Mouse (Mus musculus): ENCODE data around the gene Map3k11. TPM values are rescaled to one million over a fixed set of nuclear protein-coding genes. Genes with fewer than 3 reads are reported as not detected.

The Map3k11 gene
- polyA plus RNA-seq, 1 experiment from 2014 or later = 29.9 TPM

DNA sequence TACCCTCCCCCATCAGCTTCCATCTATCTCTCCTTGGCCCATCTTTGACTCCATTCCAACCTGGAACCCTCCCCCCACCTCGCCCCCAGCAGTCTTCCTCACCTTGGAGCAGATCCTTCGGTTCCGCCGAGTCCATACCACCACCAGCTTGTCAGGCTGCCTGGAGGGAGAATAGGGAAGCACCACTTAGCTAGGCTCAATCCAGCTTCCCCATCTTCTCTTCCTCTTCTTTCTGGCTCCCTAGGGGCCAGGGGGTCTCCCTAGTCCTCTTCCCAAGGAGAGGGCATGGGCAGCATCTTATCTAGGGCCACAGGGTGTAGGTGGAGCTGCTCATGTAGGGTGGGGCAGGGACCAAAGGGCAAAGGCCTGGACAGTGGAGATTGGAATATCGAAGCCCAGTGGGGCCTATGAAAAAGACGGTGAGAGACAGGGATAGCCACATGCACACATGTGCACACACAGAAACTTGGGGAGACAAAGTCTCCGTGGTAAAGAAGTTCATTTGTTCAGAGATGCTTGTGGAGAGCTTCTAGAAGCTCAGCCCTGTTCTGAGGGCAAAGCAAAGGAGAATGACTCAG lies 34.4 kb downstream of the Map3k11 start:
- peaks cover 21% of the 10 kb centered on the region for H3K27me3 ChIP-seq (ENCODE audit: low read depth, poor library complexity, severe bottlenecking)
- peaks cover 35% of the 10 kb centered on the region for H3K4me1 ChIP-seq
- no peak for DNase-seq (ENCODE audit: low spot score)
- no peak overlapping the region for H3K27ac ChIP-seq (replicated peaks)
- H3K4me3 ChIP-seq = 0 out of 2 replicates have a peak overlapping the region, but pooled peaks have one; percentile 14
- no peaks in the 10 kb centered on the region for H3K9me3 ChIP-seq (replicated peaks)
- peaks cover 88% of the 10 kb centered on the region for H3K36me3 ChIP-seq
- 90% methylated on average over 7 of the region's 7 CpGs for WGBS

- no peaks in the 10 kb centered on the region for H3K9me3 ChIP-seq (replicated peaks)
- no peak overlapping the region for H3K4me3 ChIP-seq
- no peak for DNase-seq (ENCODE audit: low spot score)
- no peak overlapping the region for H3K27ac ChIP-seq (replicated peaks)
- H3K36me3 ChIP-seq = peaks cover 77% of the 10 kb centered on the region
- H3K4me1 ChIP-seq = peaks cover 44% of the 10 kb centered on the region
- H3K27me3 ChIP-seq (ENCODE audit: low read depth, poor library complexity, severe bottlenecking) = peaks cover 18% of the 10 kb centered on the region
- WGBS = 74% methylated on average over 4 of the region's 4 CpGs
Observed at GRCm38 (mm10) chr19:5723934-5724548, 35.5 kb downstream of the Map3k11 start.

GRCm38 (mm10) chr19:5724549-5724941 lies 36.0 kb downstream of the Map3k11 start:
- Histone ChIP-seq H3K9me3 (replicated peaks) (no peaks in the 10 kb centered on the region), H3K36me3 (peaks cover 72% of the 10 kb centered on the region), H3K27ac (replicated peaks) (peak overlapping the region; percentile 52; the same call in 1 of the 2 replicates), H3K27me3 (ENCODE audit: low read depth, poor library complexity, severe bottlenecking) (peaks cover 18% of the 10 kb centered on the region), H3K4me1 (peaks cover 48% of the 10 kb centered on the region), H3K4me3 (peak overlapping the region; percentile 95)
- DNase-seq (ENCODE audit: low spot score) = no peak
- WGBS = 76% methylated on average over 7 of the region's 7 CpGs

- 84% methylated on average over 12 of the region's 12 CpGs for WGBS
- DNase-seq (ENCODE audit: low spot score) = no peak
- Histone ChIP-seq H3K27me3 (ENCODE audit: low read depth, poor library complexity, severe bottlenecking) (peaks cover 18% of the 10 kb centered on the region), H3K9me3 (replicated peaks) (no peaks in the 10 kb centered on the region), H3K27ac (replicated peaks) (peak overlapping the region; percentile 52; the same call in 1 of the 2 replicates), H3K4me1 (peaks cover 54% of the 10 kb centered on the region), H3K4me3 (peak overlapping the region; percentile 95), H3K36me3 (peaks cover 68% of the 10 kb centered on the region)
Observed at GRCm38 (mm10) chr19:5725029-5725707, 36.6 kb downstream of the Map3k11 start.

GRCm38 (mm10) chr19:5725767-5726515 lies 37.4 kb downstream of the Map3k11 start, which contains the start of gene Ehbp1l1:
Ehbp1l1 (minus strand) TSS chr19:5726317.
- peak within 1 kb of the TSS; percentile 64 for H3K27ac ChIP-seq (replicated peaks)

GRCm38 (mm10) chr19:5726961-5727578 lies 38.5 kb downstream of the Map3k11 start:
- 84% methylated on average over 15 of the region's 15 CpGs for WGBS
- Histone ChIP-seq H3K4me1 (peaks cover 71% of the 10 kb centered on the region), H3K27me3 (ENCODE audit: low read depth, poor library complexity, severe bottlenecking) (peaks cover 18% of the 10 kb centered on the region), H3K9me3 (replicated peaks) (no peaks in the 10 kb centered on the region), H3K36me3 (peaks cover 53% of the 10 kb centered on the region), H3K4me3 (peak overlapping the region; percentile 95), H3K27ac (replicated peaks) (peak overlapping the region; percentile 97; the same call in 1 of the 2 replicates)
- no peak for DNase-seq (ENCODE audit: low spot score)

More at GRCm38 (mm10) chr19:5725767-5726515, 37.4 kb downstream of the Map3k11 start, which contains the start of gene Ehbp1l1:
- Histone ChIP-seq H3K4me3 (peak within 1 kb of the TSS; percentile 95), H3K27me3 (ENCODE audit: low read depth, poor library complexity, severe bottlenecking) (peaks cover 18% of the 10 kb centered on the region), H3K9me3 (replicated peaks) (no peaks in the 10 kb centered on the region), H3K4me1 (peaks cover 62% of the 10 kb centered on the region), H3K36me3 (peaks cover 64% of the 10 kb centered on the region)
- DNase-seq (ENCODE audit: low spot score) = no peak
- WGBS = 12% methylated on average over 49 of the region's 49 CpGs

- Histone ChIP-seq H3K27me3 (ENCODE audit: low read depth, poor library complexity, severe bottlenecking) (peaks cover 18% of the 10 kb centered on the region), H3K36me3 (peaks cover 46% of the 10 kb centered on the region), H3K9me3 (replicated peaks) (no peaks in the 10 kb centered on the region), H3K4me1 (peaks cover 72% of the 10 kb centered on the region), H3K27ac (replicated peaks) (peak overlapping the region; percentile 97), H3K4me3 (peak overlapping the region; percentile 95)
- 6% methylated on average over 14 of the region's 14 CpGs for WGBS
- DNase-seq (ENCODE audit: low spot score) = peak; percentile 86
Observed at GRCm38 (mm10) chr19:5727701-5728100, 39.2 kb downstream of the Map3k11 start.

DNA sequence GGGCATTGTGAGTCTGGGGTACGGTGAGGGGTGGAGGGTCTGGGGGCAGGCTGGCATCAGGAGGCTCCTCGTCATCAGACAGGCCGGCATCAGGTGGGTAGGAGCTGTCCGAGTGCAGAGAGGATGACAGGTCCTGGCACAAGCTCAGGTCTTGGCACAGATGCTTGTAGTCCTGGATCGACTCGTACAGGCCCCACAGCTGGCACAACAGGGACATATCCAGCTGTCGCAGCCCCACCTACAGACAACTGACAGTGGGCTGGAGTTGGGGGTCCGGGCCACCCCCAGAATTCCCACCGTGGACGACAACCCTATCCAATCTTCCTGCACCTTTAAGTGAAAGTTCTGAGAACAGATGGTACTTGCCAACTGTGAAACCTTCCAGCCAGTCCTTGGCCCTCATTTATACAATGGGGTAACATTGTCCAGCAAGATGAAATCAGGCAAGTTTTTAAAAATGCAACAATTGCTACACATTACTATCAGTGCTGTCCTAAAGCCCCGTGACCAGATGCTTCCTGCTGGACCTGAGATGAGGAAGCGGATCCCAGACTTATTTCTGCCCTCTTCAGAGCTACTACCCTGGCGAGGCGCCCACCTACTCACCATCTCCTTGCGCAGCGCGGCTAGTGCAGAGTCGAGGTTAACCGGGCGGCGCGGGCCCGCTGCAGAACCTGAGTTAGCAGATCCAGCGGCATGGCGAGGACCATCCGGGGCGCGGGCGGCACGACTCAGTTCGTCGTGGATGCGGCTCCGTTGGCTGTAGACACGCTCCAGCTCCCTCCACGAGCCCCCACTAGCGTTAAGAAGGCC lies 40.3 kb downstream of the Map3k11 start:
- Histone ChIP-seq H3K4me3 (peak overlapping the region; percentile 95), H3K27me3 (ENCODE audit: low read depth, poor library complexity, severe bottlenecking) (peaks cover 18% of the 10 kb centered on the region), H3K9me3 (replicated peaks) (no peaks in the 10 kb centered on the region), H3K27ac (replicated peaks) (peak overlapping the region; percentile 97), H3K4me1 (peaks cover 72% of the 10 kb centered on the region), H3K36me3 (peaks cover 38% of the 10 kb centered on the region)
- 14% methylated on average over 37 of the region's 37 CpGs for WGBS
- no peak for DNase-seq (ENCODE audit: low spot score)

GRCm38 (mm10) chr19:5729444-5729815 lies 40.9 kb downstream of the Map3k11 start, which contains the start of gene Fam89b:
Fam89b (minus strand) TSS chr19:5729653.
- WGBS = under 1% methylated on average over 37 of the region's 37 CpGs
- peak within 1 kb of the TSS; percentile 95 for H3K4me3 ChIP-seq
- peak; percentile 89 for DNase-seq (ENCODE audit: low spot score)
- peak within 1 kb of the TSS; percentile 97 for H3K27ac ChIP-seq (replicated peaks)
- H3K36me3 ChIP-seq = peaks cover 32% of the 10 kb centered on the region
- peaks cover 72% of the 10 kb centered on the region for H3K4me1 ChIP-seq
- H3K27me3 ChIP-seq (ENCODE audit: low read depth, poor library complexity, severe bottlenecking) = peaks cover 18% of the 10 kb centered on the region
- no peaks in the 10 kb centered on the region for H3K9me3 ChIP-seq (replicated peaks)

GRCm38 (mm10) chr19:5730314-5731186 lies 42.0 kb downstream of the Map3k11 start:
- DNase-seq (ENCODE audit: low spot score) = no peak
- Histone ChIP-seq H3K27ac (replicated peaks) (peak overlapping the region; percentile 84), H3K4me1 (peaks cover 61% of the 10 kb centered on the region), H3K9me3 (replicated peaks) (no peaks in the 10 kb centered on the region), H3K4me3 (peak overlapping the region; percentile 95), H3K27me3 (ENCODE audit: low read depth, poor library complexity, severe bottlenecking) (peaks cover 27% of the 10 kb centered on the region), H3K36me3 (peaks cover 21% of the 10 kb centered on the region)
- 77% methylated on average over 29 of the region's 29 CpGs for WGBS
